Mouse (Mus musculus) stomach, postnatal 0 days (tissue): ENCODE data around the gene Ubl3.

Experiments used
- CTCF ChIP-seq: IDR thresholded peaks from 2 replicates; pipeline ENCODE4 v1.5.1; 2016; ENCODE audit warnings: antibody characterized with exemption, low read depth, mild to moderate bottlenecking, moderate library complexity
- EP300 ChIP-seq: optimal IDR thresholded peaks from 2 replicates; pipeline ENCODE3; 2016; ENCODE audit warnings: antibody characterized with exemption

DNA sequence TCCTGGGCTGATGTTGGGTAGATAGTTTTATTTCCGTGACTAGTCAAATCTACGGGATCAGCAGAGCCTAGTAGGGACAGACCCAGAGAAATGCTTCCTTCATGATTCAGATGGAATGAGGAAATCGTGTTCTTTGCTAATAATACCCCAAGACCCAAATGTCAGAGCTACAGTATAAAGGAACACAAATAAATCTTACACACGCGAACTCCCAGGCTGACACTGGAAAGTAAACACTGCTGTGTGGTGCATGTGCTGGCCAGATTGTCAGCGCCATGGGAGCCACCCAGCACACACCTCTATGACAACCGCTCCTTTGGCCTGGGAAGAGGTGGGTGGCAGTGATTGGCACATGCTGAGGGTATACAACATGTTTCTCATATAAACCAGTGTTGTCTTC, 88.1 kb downstream of the Ubl3 start:
- TF ChIP-seq CTCF = no peak
- no peak for TF ChIP-seq EP300
